Mouse (Mus musculus): ENCODE results near the gene Sel1l.
A peak's percentile ranks its signal among the peaks of the same experiment; 100 is the strongest.

Gene Sel1l

DNA sequence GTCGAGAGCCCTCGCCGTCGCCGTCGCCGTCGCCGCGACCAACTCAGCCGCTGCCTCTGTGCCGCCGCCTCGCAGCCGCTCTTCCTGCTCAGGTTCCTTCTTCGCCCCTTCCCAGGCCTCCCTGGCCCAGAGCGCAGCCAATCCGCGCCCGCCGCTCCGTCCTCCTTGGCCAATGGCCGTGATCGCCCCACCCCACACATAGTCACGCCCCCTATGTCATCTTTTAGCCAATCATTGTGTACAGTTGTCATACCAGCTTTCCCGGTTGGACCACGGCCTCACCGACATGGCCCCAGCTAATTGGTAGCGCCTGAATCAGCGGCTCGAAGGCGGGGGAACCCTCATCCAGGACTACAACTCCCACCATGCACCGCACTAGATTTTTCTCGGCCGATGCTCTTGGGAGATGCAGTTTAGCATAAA is at the start of gene Sel1l:
Sel1l (minus strand) TSS at position 113 of the 423 bp plus-strand sequence.
- DNase-seq (ENCODE audit: low spot score), result peak; percentile 97

DNA sequence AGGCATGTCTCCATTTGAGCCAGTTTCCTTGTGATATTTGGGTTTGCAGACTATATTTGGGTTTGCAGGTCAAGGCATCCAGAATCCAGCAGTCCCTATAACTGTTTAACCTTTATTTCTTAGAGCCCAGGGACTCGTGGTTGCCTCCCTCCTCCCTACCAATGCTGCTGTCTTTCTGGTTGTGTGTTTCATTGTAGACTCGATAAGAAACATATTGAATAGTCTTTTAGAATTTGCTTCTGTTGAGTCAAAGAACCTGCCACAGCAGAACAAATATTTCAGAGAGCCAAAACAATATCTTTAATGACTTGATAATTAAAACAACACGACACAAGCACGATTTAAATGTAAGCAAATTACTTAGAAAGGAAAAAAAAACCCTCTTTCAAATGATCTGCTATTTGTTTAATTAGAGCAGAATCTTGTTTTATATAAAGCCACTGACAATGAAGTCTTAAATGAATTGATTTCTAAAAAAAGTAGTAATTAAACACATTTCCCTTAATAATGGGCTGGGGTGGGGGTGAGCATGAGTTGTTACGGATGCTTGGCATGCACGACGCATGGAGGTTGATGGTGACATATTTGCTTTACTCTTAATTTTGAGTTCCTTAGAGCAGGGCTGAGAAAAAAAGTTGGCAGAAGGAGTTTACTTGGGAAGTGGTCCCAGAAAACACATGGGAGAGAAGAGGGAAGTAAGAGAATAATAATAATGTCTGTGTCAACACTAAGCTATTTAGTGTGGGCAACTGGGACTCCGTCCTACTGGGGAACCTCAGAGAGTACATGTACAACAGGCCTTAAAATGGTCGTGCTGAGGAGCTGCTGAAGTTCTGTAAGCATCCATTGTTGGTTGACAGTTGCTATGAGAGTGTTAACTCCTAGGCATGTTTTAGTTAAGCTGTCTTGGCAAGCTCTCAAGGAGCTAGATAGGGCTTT is 43.9 kb upstream of the Sel1l start:
- DNase-seq (ENCODE audit: low spot score), result no peak

DNA sequence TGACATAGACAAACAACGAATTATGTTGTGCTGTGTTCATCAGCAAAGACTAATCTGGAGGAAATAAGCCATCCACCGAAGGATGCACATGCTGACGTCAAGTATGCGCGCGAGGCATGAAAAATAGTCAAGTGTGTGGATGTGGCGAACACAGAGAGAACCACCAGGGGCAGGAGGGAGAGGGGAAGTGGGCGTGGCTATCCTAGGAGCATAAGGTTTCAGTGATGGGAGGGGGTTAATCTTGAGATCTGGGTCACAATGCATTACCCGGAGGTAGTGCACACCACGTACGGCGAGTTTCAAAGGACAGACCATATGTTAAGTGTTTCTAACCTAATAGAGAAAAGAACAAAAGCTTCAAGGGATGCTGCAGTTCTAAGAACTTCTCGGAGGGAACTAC is 31.5 kb upstream of the Sel1l start:
- DNase-seq (ENCODE audit: low spot score), result no peak

DNA sequence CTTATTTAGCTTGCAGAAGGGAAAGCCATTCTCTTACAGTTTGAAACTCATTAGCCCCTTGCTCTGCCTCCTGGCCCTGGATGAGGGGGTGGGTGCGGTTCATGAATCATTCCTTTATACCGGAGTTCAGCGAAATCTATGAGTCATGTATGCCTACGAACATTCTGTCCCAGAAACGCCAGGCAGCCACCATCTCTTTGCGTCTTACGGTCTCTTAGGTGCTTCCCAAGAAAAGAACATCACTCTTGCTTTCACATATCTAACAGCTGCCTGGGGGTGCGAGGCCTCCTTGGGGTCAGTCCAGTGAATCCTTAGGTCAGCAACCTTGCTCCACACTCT is 29.9 kb upstream of the Sel1l start:
- no peak for DNase-seq (ENCODE audit: low spot score)

DNA sequence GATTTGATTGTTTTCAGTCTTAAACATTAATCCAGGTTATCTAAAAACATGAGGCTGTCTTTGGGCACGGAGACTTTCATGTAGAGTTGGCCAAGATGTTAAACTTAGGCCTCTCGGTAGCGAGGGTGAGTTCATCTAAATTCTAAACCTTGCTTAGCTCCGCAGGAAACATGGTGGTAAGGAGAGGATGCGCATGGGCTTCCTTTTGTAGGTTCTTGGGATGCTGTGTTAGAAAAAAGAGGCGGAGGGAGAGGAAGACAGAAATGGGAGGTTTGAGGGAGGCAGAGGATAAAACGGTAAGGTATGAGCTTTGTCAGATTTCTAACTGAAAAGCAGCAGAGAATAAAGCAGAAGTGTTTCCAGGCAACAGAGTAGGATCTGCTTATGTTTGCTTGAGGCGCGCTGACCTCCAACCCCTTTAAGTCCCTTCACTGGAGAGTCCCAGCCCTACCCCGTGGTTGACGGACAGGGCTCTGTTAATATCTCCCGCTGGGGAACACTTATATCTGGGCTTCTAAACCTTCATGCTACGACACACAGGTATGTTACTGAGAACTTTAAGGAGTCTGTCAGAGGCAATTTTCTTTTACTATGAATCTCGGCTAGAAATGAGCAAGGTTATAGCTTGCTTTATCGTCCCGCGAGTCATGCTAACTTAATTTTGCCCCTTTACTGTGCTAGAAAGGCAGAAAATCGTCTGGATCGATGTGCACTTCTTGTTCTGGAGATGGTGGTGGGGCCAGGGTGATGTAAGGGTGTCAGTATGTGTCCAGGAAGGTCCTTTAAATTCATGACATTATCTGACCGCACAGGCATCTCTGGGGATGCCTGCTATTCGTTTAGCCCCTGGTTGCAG is 29.3 kb upstream of the Sel1l start:
- no peak for DNase-seq (ENCODE audit: low spot score)

DNA sequence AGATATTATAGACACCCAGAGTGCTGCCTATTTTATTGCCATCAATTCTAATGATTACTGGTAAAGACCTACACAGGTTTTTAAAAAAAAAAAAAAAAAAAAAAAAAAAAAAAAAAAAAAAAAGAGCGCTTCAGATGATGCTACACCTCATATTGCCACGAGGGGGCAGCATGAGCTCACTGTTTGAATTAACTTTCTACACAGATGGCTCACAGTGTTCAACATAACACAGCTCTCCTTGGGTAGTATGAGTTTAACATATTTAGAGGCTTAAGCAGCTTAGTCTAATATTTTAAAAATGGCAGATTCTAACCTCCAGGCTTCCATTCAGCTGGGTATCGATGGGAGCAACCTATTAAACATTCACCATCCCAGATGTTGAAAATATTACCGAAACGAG is 28.7 kb upstream of the Sel1l start:
- peak; percentile 40 for DNase-seq (ENCODE audit: low spot score)

DNA sequence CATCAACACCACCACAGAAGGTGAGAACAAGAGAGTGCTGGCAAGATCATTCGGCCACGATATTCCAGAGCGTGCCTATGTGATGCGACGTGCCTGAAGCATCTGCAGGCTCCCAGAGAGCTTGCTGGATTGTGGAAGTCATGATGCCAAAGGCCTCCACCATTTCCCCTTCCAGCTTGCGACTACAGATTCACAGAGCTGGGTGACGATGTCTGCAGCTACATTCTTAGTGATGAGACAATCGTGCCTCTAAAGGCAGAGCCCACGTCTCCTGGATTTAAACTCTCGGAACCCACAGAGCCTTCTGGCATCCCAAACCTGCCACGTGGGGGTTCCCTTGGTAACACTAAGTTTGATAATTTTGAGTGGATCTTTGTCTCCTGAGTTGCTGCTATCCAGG is 21.7 kb upstream of the Sel1l start:
- DNase-seq (ENCODE audit: low spot score), result no peak

DNA sequence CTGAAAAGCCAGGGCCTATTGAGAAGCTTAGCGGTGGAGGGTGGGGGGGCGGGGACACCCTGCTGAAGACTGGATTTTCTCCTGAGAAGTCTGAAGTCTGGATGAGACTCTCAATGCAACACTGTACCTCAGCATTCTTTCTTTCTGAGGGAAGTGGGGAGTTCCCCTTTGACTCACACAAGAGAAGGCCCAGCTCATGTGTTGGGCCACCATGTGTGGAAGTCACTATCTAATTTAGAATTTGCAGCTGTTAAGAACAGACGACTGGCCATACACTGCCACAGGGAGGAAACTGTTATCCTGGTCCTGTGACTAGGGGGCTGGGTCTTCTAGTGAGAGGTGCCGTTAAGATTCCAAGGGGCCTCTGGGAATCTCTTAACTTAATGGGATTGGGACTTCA is 20.4 kb upstream of the Sel1l start:
- no peak for DNase-seq (ENCODE audit: low spot score)

DNA sequence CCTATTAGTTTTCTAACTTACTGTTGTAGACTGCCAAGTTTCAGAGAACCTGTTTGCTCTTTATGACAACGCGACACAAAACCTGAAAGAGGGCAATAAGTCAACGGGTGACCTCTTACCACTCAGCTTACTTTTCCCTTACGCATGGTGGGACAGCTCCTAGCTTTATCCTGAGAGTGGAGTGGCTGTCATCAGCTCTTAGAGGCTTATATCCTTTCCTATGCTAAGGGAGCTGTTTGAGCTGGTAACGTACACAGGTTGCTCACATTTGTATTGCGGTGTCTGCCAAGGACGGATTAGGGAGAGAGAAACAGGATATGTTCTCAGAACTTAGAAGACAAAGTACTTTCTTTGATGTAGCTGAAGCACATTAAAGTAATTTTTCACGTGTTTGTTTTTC is 5.4 kb upstream of the Sel1l start:
- DNase-seq (ENCODE audit: low spot score), result no peak

DNA sequence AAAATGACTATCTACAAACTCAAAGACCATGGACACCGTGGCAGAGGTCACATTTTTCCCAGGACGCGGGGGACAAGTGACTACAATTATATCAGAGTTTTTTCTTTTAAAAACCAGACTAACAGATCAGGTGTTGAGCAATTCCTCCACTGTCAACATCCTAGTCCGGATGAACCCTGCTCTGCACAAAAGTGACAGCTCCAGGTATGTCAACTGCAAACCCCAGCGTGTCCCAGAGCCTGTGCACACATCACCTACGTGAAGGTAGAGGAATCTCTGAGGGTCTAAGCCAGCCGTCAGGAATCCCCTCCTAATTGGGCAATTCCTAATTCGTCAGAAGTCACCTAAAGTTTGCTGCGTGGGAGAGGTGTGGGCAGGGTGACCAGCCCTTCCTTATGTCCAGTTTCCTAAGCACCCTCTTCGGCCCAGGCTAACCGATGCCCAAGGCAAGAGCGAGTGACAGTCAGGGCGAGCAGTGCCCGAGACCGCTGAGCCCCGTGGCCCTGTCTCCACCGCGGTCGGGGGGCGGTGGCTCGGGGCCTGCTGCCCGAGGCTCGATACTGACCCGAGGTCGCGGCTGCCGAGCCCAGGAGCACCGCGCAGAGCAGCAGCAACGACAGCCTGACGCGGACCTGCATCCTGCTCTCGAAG is 438 bp downstream of the Sel1l start:
- DNase-seq (ENCODE audit: low spot score), result no peak

DNA sequence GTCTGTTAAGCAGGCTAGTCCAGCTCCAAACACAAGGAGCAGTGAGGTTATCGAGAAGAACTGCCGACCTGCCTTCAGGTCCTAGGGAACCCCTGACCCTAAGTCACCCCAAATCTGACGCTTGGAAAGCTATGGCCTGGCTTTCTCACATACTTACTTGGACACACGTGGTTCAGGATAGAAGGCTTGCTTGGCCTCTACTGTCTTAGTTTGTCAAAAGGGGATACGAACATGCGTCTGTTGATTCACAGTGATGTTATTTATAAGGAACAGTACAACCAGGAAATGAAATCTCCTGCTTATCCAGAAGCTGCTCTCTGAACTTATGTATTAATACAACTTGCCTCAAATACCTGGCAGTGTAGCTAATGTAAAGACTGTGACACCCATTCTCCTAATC is 2.9 kb downstream of the Sel1l start:
- no peak for DNase-seq (ENCODE audit: low spot score)

DNA sequence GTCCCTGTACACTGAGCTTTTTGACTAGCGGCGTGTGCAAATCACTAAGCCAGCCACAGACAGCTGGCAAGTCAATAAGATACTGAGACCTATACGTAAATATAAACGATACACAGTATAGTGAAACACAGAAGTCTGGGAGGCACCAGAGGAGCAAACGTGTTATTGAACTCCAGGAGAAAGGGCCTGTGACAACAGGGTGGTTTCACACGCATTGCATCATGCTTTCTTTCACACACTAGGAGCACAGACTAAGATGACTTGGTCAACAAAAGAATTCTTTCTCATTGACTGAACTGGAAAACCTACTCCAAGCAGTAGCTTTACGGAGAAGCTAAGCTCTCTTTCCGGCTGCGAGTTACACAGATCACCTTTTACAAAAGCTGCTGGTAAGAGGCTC is 3.6 kb downstream of the Sel1l start:
- DNase-seq (ENCODE audit: low spot score), result no peak

DNA sequence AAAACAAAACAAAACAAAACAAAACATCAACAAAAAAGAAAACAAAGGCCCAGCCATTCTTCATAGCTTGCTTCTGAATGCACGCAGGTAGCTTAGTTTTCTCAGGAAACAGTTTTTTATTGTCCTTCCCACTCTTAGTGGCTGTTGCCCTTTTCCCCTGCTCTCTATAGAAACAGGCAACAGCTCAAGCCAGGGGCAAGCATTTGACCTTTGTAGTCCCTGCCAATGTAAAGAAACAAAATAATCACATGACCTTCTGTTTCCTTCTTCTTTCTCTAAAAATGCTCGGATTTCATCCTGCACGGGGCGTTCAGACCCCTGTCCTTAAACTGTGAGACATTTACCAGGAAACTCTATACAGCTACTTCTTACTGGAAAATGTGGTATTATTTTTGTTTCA is 4.4 kb downstream of the Sel1l start:
- DNase-seq (ENCODE audit: low spot score), result no peak

DNA sequence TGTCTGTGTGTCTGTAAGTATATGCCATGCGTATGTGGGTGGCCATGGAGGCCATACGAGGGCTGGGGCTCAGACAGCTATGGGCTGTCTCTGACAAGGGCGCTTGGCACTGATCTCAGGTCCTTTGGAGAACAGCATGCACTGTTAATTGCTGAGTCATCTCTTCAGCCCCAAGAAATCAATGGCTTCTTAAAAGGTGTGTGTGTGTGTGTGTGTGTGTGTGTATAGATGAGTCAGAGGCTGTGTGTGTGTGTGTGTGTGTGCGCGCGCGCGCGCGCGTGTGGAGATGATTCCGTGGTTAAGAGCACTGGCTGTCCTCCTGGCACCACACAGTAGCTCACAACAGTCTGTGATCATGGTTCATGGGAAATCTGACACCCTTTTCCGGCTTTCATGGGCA is 5.1 kb downstream of the Sel1l start:
- DNase-seq (ENCODE audit: low spot score), result no peak

DNA sequence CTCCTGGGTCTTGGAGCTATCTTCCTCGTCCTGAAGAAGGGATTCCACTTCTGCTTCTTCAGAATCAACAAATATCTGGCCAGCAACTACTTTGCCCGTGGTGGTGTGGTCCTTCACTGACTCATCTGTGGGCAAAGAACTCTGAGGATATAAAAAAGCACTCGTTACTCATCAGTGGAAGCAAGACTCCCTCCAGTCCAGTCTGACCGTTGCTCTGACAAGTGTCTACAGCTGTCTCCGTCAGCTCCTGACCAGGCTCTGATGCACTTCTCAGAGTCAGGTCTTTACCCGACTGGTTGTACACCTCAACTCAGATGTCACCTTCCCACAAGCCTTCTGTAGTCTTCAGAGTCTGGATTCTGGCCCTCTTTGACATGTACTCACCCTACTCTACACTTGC is 7.2 kb downstream of the Sel1l start:
- no peak for DNase-seq (ENCODE audit: low spot score)

DNA sequence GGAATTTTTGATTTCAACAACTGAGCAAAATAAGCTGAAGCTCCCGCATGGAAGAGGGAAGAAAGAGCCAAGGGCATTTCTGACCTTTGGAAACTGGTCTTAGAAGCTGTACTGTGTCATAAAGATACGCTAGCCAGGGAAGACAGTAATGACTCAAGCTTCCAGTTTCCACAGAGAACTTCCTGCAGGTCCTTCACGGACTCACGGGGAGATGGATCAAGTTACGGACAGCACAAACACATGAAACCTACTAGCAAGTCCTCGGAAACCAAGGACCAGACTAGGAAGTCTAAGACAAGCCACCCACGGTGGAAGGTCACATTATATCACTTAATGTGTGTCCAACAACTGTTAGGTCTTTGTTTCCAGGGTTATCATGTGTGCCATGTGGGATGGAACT is 10.7 kb downstream of the Sel1l start:
- DNase-seq (ENCODE audit: low spot score), result no peak

DNA sequence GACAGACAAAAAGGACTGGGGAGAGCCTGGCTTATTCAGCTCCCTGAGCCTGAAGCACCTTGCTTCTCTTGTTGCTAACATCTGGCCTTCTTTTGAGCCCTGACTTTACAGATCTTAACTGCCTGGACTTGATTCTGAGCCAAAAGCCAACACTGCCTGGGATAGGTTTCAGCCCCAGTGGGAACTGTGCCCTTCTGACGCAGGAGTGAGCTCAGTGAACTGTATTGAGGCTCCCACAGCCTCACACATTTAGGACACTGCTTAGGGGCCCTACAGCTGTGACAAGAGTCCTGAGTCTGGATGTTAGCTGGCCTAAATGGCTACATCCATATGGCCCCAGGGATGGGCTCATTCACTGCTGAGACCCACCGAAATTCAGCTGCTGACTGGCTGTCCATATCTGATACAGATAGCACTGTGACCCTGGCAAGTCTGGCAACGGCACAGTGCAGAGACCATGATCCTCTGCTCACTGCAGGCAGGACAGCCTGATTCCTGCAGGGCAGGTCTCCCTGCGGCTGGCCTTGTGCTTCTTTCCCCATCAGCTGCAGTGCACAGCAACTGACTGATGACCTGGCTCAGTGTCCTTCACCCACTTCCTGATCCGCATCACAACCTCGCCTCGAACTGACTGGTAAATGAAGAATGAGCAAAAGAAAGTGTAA is 11.4 kb downstream of the Sel1l start:
- DNase-seq (ENCODE audit: low spot score), result no peak

DNA sequence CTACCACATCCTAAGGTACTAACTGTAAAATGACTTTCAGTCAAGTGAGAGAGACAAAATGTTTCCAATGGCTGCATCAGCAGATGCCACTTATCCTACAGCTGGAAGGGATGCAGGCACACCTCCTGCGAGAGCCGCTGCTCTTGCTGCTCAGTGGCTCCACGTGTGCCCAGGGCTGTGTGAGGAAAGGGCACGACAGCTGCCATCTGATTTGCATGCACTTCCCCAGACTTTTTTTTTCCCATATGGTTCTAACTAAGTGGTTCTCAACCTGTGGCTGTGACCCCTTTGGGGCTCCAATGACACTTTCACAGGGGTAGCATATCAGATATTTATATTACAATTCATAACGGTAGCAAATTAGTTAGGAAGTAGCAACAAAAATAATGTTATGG is 15.0 kb downstream of the Sel1l start:
- no peak for DNase-seq (ENCODE audit: low spot score)

DNA sequence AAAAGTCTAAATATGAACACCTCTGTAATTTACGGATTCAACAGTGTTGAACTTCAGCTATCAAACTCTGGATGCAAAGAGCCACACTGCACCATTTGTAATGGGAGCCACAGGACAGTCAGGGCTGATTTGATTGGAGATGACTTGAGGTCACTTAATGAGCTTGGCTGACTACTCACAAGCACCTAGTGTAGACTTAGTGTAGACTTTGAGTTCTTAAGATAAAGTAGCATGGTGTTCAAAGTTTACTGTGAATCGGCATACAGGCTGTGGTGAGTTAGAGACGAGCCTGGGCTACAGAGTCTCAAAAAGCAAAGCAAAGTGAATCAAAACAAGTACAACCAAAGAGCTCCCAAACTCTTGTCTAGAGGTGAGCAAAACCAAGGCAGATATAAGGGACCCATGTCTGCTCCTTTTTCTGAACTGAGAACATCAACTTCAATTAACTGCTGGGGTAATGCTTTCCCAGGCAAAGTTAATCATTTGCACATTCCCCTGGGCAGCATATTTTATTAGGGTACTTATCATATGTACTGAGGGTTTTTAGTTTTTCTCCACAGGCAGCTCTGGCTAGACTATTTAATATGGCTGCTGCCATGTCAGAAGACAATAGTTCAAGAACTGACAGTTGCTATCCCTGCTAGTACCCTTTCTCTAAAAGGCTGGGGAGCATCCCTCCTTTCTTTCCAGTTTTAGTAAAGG is 15.6 kb downstream of the Sel1l start:
- DNase-seq (ENCODE audit: low spot score), result no peak

DNA sequence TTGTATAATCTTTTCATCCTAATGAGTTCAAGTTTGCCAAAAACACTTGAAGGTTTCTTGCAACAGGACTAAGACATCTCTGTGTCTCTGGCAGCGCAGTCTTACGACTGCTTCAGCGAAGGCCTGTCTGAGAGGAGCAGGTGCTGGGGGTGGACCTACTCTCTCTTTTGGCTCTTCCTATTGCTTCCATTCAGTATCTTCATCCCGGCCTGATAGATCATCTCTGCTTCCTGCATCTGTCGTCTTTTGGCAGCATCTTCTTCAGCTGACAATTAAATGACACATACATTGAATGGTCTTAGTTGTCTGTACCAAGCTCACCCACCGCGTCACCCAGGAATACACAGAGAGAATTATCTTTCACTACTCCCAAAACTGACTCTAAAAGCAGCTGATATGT is 17.5 kb downstream of the Sel1l start:
- no peak for DNase-seq (ENCODE audit: low spot score)

DNA sequence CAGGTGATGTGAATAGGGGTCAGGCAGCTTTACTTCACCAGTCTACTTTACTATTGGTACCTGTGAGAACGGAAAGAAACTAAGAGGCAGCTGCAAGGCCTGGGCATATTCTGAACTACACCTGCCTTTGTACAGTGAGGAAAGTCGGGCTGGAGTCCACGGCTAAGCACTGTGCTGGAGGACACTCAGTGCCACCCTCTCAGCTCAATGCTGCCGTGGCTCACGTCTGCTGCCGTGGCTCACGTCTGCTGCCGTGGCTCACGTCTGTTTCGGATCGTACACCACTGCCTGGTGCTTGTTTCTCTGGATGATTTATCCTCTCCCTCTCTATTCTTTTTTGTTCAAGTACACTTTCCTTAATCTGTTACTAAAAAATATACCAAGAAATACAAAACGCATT is 28.5 kb downstream of the Sel1l start:
- no peak for DNase-seq (ENCODE audit: low spot score)

DNA sequence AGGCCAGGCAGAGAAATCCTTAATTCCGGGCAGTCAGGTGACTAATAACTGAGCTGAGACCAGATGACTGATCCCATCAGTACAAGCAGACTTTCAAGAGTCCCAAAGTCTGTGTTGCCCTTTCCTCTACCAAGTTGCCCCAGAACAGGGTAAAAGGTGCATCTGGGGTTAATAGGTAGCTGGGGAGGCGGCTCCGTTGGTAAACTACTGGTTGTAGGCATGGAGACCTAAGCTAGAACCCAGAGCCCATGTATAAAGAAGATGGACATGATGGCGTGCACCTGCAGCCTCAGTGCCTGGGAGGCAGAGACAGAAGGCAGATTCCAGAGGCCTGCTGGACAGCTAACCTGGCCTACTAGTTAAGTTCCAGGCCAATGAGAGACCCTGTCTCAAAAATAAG is 30.2 kb downstream of the Sel1l start:
- no peak for DNase-seq (ENCODE audit: low spot score)

All from c-Kit-positive CD71-positive TER-119-positive erythroid progenitor cells, embryonic 14.5 days (primary cell).